Mouse (Mus musculus): ENCODE measurements around the gene Ppard.
A peak's percentile ranks its signal among the peaks of the same experiment; 100 is the strongest.
"Not testable (repeated sequence)": the region's sequence is repeated elsewhere in the genome, so short reads cannot be mapped to it uniquely, and the experiment has no call there.

Ppard gene

GRCm38 (mm10) chr17:28232475-28233060 lies at the start of gene Ppard:
Gene Ppard (plus strand): TSS chr17:28232700.
- peak; percentile 95 for DNase-seq (ENCODE audit: low spot score)

- DNase-seq (ENCODE audit: low spot score), result no peak
Measured at GRCm38 (mm10) chr17:28184971-28185638, 47.4 kb upstream of the Ppard start.

GRCm38 (mm10) chr17:28188313-28188712 lies 44.2 kb upstream of the Ppard start:
- DNase-seq (ENCODE audit: low spot score), result no peak

GRCm38 (mm10) chr17:28192754-28193153 lies 39.7 kb upstream of the Ppard start:
- DNase-seq (ENCODE audit: low spot score), result no peak

GRCm38 (mm10) chr17:28193559-28193958 lies 38.9 kb upstream of the Ppard start:
- DNase-seq (ENCODE audit: low spot score), result no peak

- no peak for DNase-seq (ENCODE audit: low spot score)
Measured at GRCm38 (mm10) chr17:28195033-28195432, 37.5 kb upstream of the Ppard start.

- DNase-seq (ENCODE audit: low spot score), result no peak
Measured at GRCm38 (mm10) chr17:28197646-28198045, 34.9 kb upstream of the Ppard start.

GRCm38 (mm10) chr17:28201982-28202381 lies 30.5 kb upstream of the Ppard start:
- no peak for DNase-seq (ENCODE audit: low spot score)

GRCm38 (mm10) chr17:28204052-28204720 lies 28.3 kb upstream of the Ppard start:
- peak; percentile 72 for DNase-seq (ENCODE audit: low spot score)

GRCm38 (mm10) chr17:28205443-28205842 lies 27.1 kb upstream of the Ppard start:
- DNase-seq (ENCODE audit: low spot score), result no peak

GRCm38 (mm10) chr17:28207092-28207491 lies 25.4 kb upstream of the Ppard start:
- peak; percentile 21 for DNase-seq (ENCODE audit: low spot score)

GRCm38 (mm10) chr17:28207591-28208313 lies 24.7 kb upstream of the Ppard start, which contains the start of gene Def6:
Gene Def6 (plus strand): TSS chr17:28207778.
- peak; percentile 87 for DNase-seq (ENCODE audit: low spot score)

- no peak for DNase-seq (ENCODE audit: low spot score)
Measured at GRCm38 (mm10) chr17:28208314-28208612, 24.2 kb upstream of the Ppard start.

GRCm38 (mm10) chr17:28209457-28210110 lies 22.9 kb upstream of the Ppard start:
- peak; percentile 27 for DNase-seq (ENCODE audit: low spot score)

GRCm38 (mm10) chr17:28211921-28212341 lies 20.6 kb upstream of the Ppard start:
- DNase-seq (ENCODE audit: low spot score), result peak; percentile 96

- no peak for DNase-seq (ENCODE audit: low spot score)
Measured at GRCm38 (mm10) chr17:28212391-28212790, 20.1 kb upstream of the Ppard start.

GRCm38 (mm10) chr17:28213236-28213635 lies 19.3 kb upstream of the Ppard start:
- peak; percentile 57 for DNase-seq (ENCODE audit: low spot score)

GRCm38 (mm10) chr17:28216791-28217190 lies 15.7 kb upstream of the Ppard start:
- DNase-seq (ENCODE audit: low spot score), result no peak

GRCm38 (mm10) chr17:28217721-28218649 lies 14.5 kb upstream of the Ppard start:
- DNase-seq (ENCODE audit: low spot score), result peak; percentile 95

- DNase-seq (ENCODE audit: low spot score), result not testable (repeated sequence)
Measured at GRCm38 (mm10) chr17:28222463-28222862, 10.0 kb upstream of the Ppard start.
